Mouse (Mus musculus): ENCODE data around the gene Zfyve28. TPM values are rescaled to one million over a fixed set of nuclear protein-coding genes. Genes with fewer than 3 reads are reported as not detected.
A peak's percentile ranks its signal among the peaks of the same experiment; 100 is the strongest.

Zfyve28 gene
- polyA plus RNA-seq, 1 experiment from 2014 or later = 0.27 TPM

- DNase-seq (ENCODE audit: low spot score) = peak; percentile 66
Observed at GRCm38 (mm10) chr5:34235898-34236420, 52.3 kb downstream of the Zfyve28 start.

GRCm38 (mm10) chr5:34235056-34235455 lies 53.2 kb downstream of the Zfyve28 start:
- H3K4me2 ChIP-seq (ENCODE audit: low read length) = no peak overlapping the region
- no peaks in the 10 kb centered on the region for H3K36me3 ChIP-seq (ENCODE audit: control insufficient read depth, insufficient read depth, low read length)
- no peaks in the 10 kb centered on the region; the same call in 1 of the 2 replicates for H3K4me1 ChIP-seq (replicated peaks; ENCODE audit: control insufficient read depth, insufficient read depth, low read length)
- ATAC-seq (replicated peaks; ENCODE audit: low FRiP score, low TSS enrichment, low read depth) (no peak), DNase-seq (ENCODE audit: low spot score) (no peak)
- no peaks in the 10 kb centered on the region for H3K9me3 ChIP-seq (ENCODE audit: control insufficient read depth, low read length)
- H3K27me3 ChIP-seq (replicated peaks; ENCODE audit: control insufficient read depth, insufficient read depth, low read length) = no peaks in the 10 kb centered on the region
- H3K4me3 ChIP-seq (ENCODE audit: low read depth, low read length) = no peak overlapping the region
- 69% methylated on average over 4 of the region's 4 CpGs for WGBS
- H3K9ac ChIP-seq (ENCODE audit: low read length) = no peak overlapping the region
- no peak overlapping the region for H3K27ac ChIP-seq (ENCODE audit: low read depth)

More at GRCm38 (mm10) chr5:34235898-34236420, 52.3 kb downstream of the Zfyve28 start:
- WGBS = 52% methylated on average over 10 of the region's 10 CpGs
- H3K36me3 ChIP-seq (ENCODE audit: control insufficient read depth, insufficient read depth, low read length) = no peaks in the 10 kb centered on the region
- H3K4me2 ChIP-seq (ENCODE audit: low read length) = no peak overlapping the region
- no peak overlapping the region for H3K9ac ChIP-seq (ENCODE audit: low read length)
- H3K4me1 ChIP-seq (replicated peaks; ENCODE audit: control insufficient read depth, insufficient read depth, low read length) = no peaks in the 10 kb centered on the region; the same call in 1 of the 2 replicates
- no peaks in the 10 kb centered on the region for H3K27me3 ChIP-seq (replicated peaks; ENCODE audit: control insufficient read depth, insufficient read depth, low read length)
- ATAC-seq (replicated peaks; ENCODE audit: low FRiP score, low TSS enrichment, low read depth) = no peak
- H3K27ac ChIP-seq (ENCODE audit: low read depth) = no peak overlapping the region
- H3K4me3 ChIP-seq (ENCODE audit: low read depth, low read length) = no peak overlapping the region
- H3K9me3 ChIP-seq (ENCODE audit: control insufficient read depth, low read length) = no peaks in the 10 kb centered on the region

GRCm38 (mm10) chr5:34233221-34233515 lies 55.1 kb downstream of the Zfyve28 start:
- no peaks in the 10 kb centered on the region for H3K36me3 ChIP-seq (ENCODE audit: control insufficient read depth, insufficient read depth, low read length)
- DNase-seq (ENCODE audit: low spot score) (no peak), ATAC-seq (replicated peaks; ENCODE audit: low FRiP score, low TSS enrichment, low read depth) (no peak)
- H3K27ac ChIP-seq (ENCODE audit: low read depth) = no peak overlapping the region
- H3K9ac ChIP-seq (ENCODE audit: low read length) = no peak overlapping the region
- no peak overlapping the region for H3K4me2 ChIP-seq (ENCODE audit: low read length)
- no peaks in the 10 kb centered on the region; the same call in 1 of the 2 replicates for H3K4me1 ChIP-seq (replicated peaks; ENCODE audit: control insufficient read depth, insufficient read depth, low read length)
- WGBS = 83% methylated on average over 6 of the region's 6 CpGs
- no peak overlapping the region for H3K4me3 ChIP-seq (ENCODE audit: low read depth, low read length)
- no peaks in the 10 kb centered on the region for H3K9me3 ChIP-seq (ENCODE audit: control insufficient read depth, low read length)
- no peaks in the 10 kb centered on the region for H3K27me3 ChIP-seq (replicated peaks; ENCODE audit: control insufficient read depth, insufficient read depth, low read length)

GRCm38 (mm10) chr5:34232481-34233220 lies 55.6 kb downstream of the Zfyve28 start:
- WGBS = 77% methylated on average over 8 of the region's 8 CpGs
- no peak for ATAC-seq (replicated peaks; ENCODE audit: low FRiP score, low TSS enrichment, low read depth)
- no peaks in the 10 kb centered on the region; the same call in 1 of the 2 replicates for H3K4me1 ChIP-seq (replicated peaks; ENCODE audit: control insufficient read depth, insufficient read depth, low read length)

GRCm38 (mm10) chr5:34231901-34232300 lies 56.3 kb downstream of the Zfyve28 start:
- Histone ChIP-seq H3K9ac (ENCODE audit: low read length) (no peak overlapping the region), H3K4me2 (ENCODE audit: low read length) (no peak overlapping the region), H3K4me3 (ENCODE audit: low read depth, low read length) (no peak overlapping the region), H3K27ac (ENCODE audit: low read depth) (no peak overlapping the region), H3K27me3 (replicated peaks; ENCODE audit: control insufficient read depth, insufficient read depth, low read length) (no peaks in the 10 kb centered on the region), H3K4me1 (replicated peaks; ENCODE audit: control insufficient read depth, insufficient read depth, low read length) (no peaks in the 10 kb centered on the region; the same call in 1 of the 2 replicates), H3K9me3 (ENCODE audit: control insufficient read depth, low read length) (no peaks in the 10 kb centered on the region), H3K36me3 (ENCODE audit: control insufficient read depth, insufficient read depth, low read length) (no peaks in the 10 kb centered on the region)
- ATAC-seq (replicated peaks; ENCODE audit: low FRiP score, low TSS enrichment, low read depth) (no peak), DNase-seq (ENCODE audit: low spot score) (no peak)
- 89% methylated on average over 6 of the region's 6 CpGs for WGBS

More at GRCm38 (mm10) chr5:34232481-34233220, 55.6 kb downstream of the Zfyve28 start:
- Histone ChIP-seq H3K4me3 (ENCODE audit: low read depth, low read length) (no peak overlapping the region), H3K27me3 (replicated peaks; ENCODE audit: control insufficient read depth, insufficient read depth, low read length) (no peaks in the 10 kb centered on the region), H3K9me3 (ENCODE audit: control insufficient read depth, low read length) (no peaks in the 10 kb centered on the region), H3K27ac (ENCODE audit: low read depth) (no peak overlapping the region), H3K36me3 (ENCODE audit: control insufficient read depth, insufficient read depth, low read length) (no peaks in the 10 kb centered on the region), H3K9ac (ENCODE audit: low read length) (no peak overlapping the region), H3K4me2 (ENCODE audit: low read length) (no peak overlapping the region)
- no peak for DNase-seq (ENCODE audit: low spot score)

GRCm38 (mm10) chr5:34230599-34231485 lies 57.4 kb downstream of the Zfyve28 start:
- Histone ChIP-seq H3K4me2 (ENCODE audit: low read length) (no peak overlapping the region), H3K9me3 (ENCODE audit: control insufficient read depth, low read length) (no peaks in the 10 kb centered on the region), H3K9ac (ENCODE audit: low read length) (no peak overlapping the region), H3K27ac (ENCODE audit: low read depth) (no peak overlapping the region), H3K36me3 (ENCODE audit: control insufficient read depth, insufficient read depth, low read length) (no peaks in the 10 kb centered on the region), H3K4me1 (replicated peaks; ENCODE audit: control insufficient read depth, insufficient read depth, low read length) (no peaks in the 10 kb centered on the region; the same call in 1 of the 2 replicates), H3K27me3 (replicated peaks; ENCODE audit: control insufficient read depth, insufficient read depth, low read length) (no peaks in the 10 kb centered on the region), H3K4me3 (ENCODE audit: low read depth, low read length) (no peak overlapping the region)
- 65% methylated on average over 9 of the region's 9 CpGs for WGBS
- ATAC-seq (replicated peaks; ENCODE audit: low FRiP score, low TSS enrichment, low read depth) (no peak), DNase-seq (ENCODE audit: low spot score) (no peak)

- 94% methylated on average over 5 of the region's 5 CpGs for WGBS
Observed at GRCm38 (mm10) chr5:34229503-34229902, 58.7 kb downstream of the Zfyve28 start.

GRCm38 (mm10) chr5:34225516-34225915 lies 62.7 kb downstream of the Zfyve28 start:
- DNase-seq (ENCODE audit: low spot score) = no peak
- Histone ChIP-seq H3K9me3 (ENCODE audit: control insufficient read depth, low read length) (no peaks in the 10 kb centered on the region), H3K4me1 (replicated peaks; ENCODE audit: control insufficient read depth, insufficient read depth, low read length) (no peaks in the 10 kb centered on the region), H3K4me3 (ENCODE audit: low read depth, low read length) (no peak overlapping the region), H3K27ac (ENCODE audit: low read depth) (no peak overlapping the region), H3K36me3 (ENCODE audit: control insufficient read depth, insufficient read depth, low read length) (no peaks in the 10 kb centered on the region), H3K9ac (ENCODE audit: low read length) (no peak overlapping the region), H3K27me3 (replicated peaks; ENCODE audit: control insufficient read depth, insufficient read depth, low read length) (no peaks in the 10 kb centered on the region), H3K4me2 (ENCODE audit: low read length) (no peak overlapping the region)
- 97% methylated on average over 2 of the region's 2 CpGs for WGBS
- no peak for ATAC-seq (replicated peaks; ENCODE audit: low FRiP score, low TSS enrichment, low read depth)

More at GRCm38 (mm10) chr5:34229503-34229902, 58.7 kb downstream of the Zfyve28 start:
- no peak overlapping the region for H3K27ac ChIP-seq (ENCODE audit: low read depth)
- no peak overlapping the region for H3K9ac ChIP-seq (ENCODE audit: low read length)
- H3K4me2 ChIP-seq (ENCODE audit: low read length) = no peak overlapping the region
- H3K4me3 ChIP-seq (ENCODE audit: low read depth, low read length) = no peak overlapping the region
- H3K36me3 ChIP-seq (ENCODE audit: control insufficient read depth, insufficient read depth, low read length) = no peaks in the 10 kb centered on the region
- H3K4me1 ChIP-seq (replicated peaks; ENCODE audit: control insufficient read depth, insufficient read depth, low read length) = no peaks in the 10 kb centered on the region; the same call in 1 of the 2 replicates
- DNase-seq (ENCODE audit: low spot score) (no peak), ATAC-seq (replicated peaks; ENCODE audit: low FRiP score, low TSS enrichment, low read depth) (no peak)
- no peaks in the 10 kb centered on the region for H3K27me3 ChIP-seq (replicated peaks; ENCODE audit: control insufficient read depth, insufficient read depth, low read length)
- H3K9me3 ChIP-seq (ENCODE audit: control insufficient read depth, low read length) = no peaks in the 10 kb centered on the region
